Mouse (Mus musculus): Measurements from ENCODE around the gene Bloc1s3. TPM values are rescaled to one million over a fixed set of nuclear protein-coding genes. Genes with fewer than 3 reads are reported as not detected.

Gene Bloc1s3
- polyA plus RNA-seq (2015; fragmentation: Nextera tagmentation; extraction: Ambion mirVana) = 0.65 and 0.72 TPM in 2 replicates

DNA sequence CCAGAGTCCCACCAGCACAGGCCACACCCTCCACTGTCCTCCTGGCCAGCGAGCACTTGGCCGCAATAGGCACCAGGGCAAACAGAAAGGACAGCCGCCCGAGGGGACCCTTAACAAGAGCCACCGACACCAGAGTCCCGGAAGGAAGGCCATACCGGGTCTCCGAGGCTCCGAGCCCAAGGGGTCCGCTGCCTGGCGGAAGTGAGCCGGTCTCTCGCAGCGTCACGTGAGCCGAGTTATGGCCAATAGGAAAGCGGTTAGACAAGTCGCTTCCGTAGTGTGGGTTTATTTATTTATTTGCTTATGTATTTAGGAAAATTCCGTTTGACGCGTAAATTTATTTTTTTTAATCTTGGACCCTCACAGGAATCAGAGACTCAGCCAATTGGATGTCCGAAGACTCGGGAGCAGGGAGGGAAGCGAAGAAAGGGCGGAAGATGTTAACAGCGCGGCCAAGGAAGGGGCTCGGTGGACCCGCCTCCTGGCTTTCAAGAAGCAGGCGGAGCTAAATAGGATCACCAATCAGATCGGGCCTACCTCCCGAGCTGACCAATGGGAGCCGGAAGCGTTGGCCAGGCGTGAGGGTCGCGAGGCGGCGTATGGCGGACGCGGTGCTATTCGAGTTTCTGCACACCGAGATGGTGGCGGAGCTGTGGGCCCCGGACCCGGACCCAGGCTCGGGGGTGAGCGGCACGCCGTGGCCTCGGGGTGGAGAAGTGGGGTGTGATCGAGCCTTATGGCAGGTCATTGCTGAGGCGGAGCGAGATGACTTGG is at the start of gene Bloc1s3, which contains the start of gene Trappc6a:
TSS of gene Bloc1s3 (minus strand) at position 218 of the 774 bp plus-strand sequence.
TSS of gene Trappc6a (plus strand) at position 246 of the 774 bp plus-strand sequence.
- WGBS (ENCODE audit: insufficient replicate concordance) = under 1% methylated on average over 56 of the region's 56 CpGs
- Histone ChIP-seq H3K9me3 (replicated peaks; ENCODE audit: control insufficient read depth, low read length) (no peaks in the 10 kb centered on the region), H3K36me3 (ENCODE audit: control insufficient read depth, insufficient read depth) (no peaks in the 10 kb centered on the region), H3K4me2 (ENCODE audit: low read depth, low read length) (peak within 1 kb of the TSS; percentile 88), H3K9ac (ENCODE audit: low read depth, low read length) (peak within 1 kb of the TSS; percentile 86), H3K4me3 (ENCODE audit: low read depth, low read length) (peak within 1 kb of the TSS; percentile 83), H3K4me1 (ENCODE audit: control insufficient read depth, low read depth, low read length) (peaks cover 22% of the 10 kb centered on the region), H3K27ac (ENCODE audit: low read length) (peak within 1 kb of the TSS; percentile 85), H3K27me3 (ENCODE audit: control insufficient read depth, insufficient read depth, low read depth, low read length) (no peaks in the 10 kb centered on the region)
- peak; percentile 95 for ATAC-seq (ENCODE audit: low read depth)

DNA sequence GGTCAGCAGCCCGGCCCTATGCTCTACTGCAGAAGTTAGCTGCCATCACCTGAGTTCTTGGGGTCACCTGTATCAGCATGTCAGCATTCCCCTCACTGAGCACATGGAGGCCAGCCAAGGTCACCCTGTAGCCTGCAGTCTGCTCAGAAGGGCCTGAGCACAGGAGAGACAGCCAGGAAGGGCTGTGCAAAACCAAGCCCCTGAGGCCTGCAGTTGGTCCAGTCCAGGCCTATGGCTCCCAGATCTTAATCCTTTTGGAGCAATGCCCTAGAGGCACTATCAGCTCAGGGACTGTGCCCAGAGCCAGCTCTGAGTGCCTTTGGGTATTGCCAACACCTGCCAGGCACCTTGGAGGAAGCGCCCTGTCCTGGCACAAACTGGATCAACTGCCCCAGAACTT is 48.9 kb upstream of the Bloc1s3 start:
- H3K9ac ChIP-seq (ENCODE audit: low read depth, low read length) = peak overlapping the region; percentile 15; the same call in 1 of the 2 replicates
- ATAC-seq (ENCODE audit: low read depth) = no peak
- no peak overlapping the region for H3K4me2 ChIP-seq (ENCODE audit: low read depth, low read length)
- H3K27ac ChIP-seq (ENCODE audit: low read length) = no peak overlapping the region
- no peaks in the 10 kb centered on the region for H3K27me3 ChIP-seq (ENCODE audit: control insufficient read depth, insufficient read depth, low read depth, low read length)
- 96% methylated on average over 2 of the region's 2 CpGs for WGBS (ENCODE audit: insufficient replicate concordance)
- H3K9me3 ChIP-seq (replicated peaks; ENCODE audit: control insufficient read depth, low read length) = no peaks in the 10 kb centered on the region
- no peak overlapping the region for H3K4me3 ChIP-seq (ENCODE audit: low read depth, low read length)
- H3K4me1 ChIP-seq (ENCODE audit: control insufficient read depth, low read depth, low read length) = peaks cover 47% of the 10 kb centered on the region
- H3K36me3 ChIP-seq (ENCODE audit: control insufficient read depth, insufficient read depth) = peaks cover 9% of the 10 kb centered on the region

DNA sequence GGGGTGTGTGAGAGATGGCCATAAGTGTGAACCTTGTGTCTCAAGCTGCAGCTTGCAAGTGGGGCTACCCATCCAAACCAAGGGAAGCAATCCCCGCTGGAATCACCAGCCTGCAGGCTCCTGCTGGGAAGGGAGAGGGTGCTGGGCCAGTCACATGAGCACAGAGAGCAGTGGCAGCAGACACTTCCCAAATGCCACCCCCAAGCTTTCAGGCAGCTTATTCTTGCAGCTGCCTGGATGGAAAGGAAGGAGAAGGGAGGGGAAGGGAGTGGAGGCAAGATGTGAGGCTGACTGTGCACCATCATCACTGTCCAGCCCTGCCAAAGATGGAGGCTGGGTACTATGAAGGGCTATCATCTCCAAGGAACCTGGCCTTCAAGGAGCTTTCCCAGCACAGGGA is 46.0 kb upstream of the Bloc1s3 start:
- no peaks in the 10 kb centered on the region for H3K9me3 ChIP-seq (replicated peaks; ENCODE audit: control insufficient read depth, low read length)
- H3K27me3 ChIP-seq (ENCODE audit: control insufficient read depth, insufficient read depth, low read depth, low read length) = no peaks in the 10 kb centered on the region
- H3K27ac ChIP-seq (ENCODE audit: low read length) = no peak overlapping the region
- no peak overlapping the region for H3K4me2 ChIP-seq (ENCODE audit: low read depth, low read length)
- H3K9ac ChIP-seq (ENCODE audit: low read depth, low read length) = no peak overlapping the region
- 77% methylated on average over 1 of the region's 1 CpGs for WGBS (ENCODE audit: insufficient replicate concordance)
- peaks cover 9% of the 10 kb centered on the region for H3K36me3 ChIP-seq (ENCODE audit: control insufficient read depth, insufficient read depth)
- H3K4me3 ChIP-seq (ENCODE audit: low read depth, low read length) = no peak overlapping the region
- no peak for ATAC-seq (ENCODE audit: low read depth)
- peaks cover 40% of the 10 kb centered on the region for H3K4me1 ChIP-seq (ENCODE audit: control insufficient read depth, low read depth, low read length)

DNA sequence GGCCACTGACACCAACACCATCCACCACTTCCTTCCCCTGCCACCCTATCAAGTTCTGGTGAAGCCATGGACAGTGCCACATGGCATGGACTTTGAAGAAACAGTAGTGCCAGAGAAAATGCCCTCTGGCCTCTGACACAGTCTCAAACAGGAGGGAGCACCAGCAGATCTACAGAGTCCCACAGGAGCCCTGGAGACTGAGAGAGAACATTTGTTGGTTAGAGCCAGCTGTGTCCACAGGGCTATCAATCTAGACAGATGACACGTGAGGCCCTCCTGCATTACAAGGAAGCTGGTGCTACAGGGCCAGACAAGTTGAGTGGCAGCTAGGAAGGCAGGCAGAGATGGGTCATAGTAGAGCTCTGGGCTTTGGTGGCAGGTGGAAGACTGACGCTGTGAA is 44.3 kb upstream of the Bloc1s3 start:
- Histone ChIP-seq H3K36me3 (ENCODE audit: control insufficient read depth, insufficient read depth) (peaks cover 9% of the 10 kb centered on the region), H3K9me3 (replicated peaks; ENCODE audit: control insufficient read depth, low read length) (no peaks in the 10 kb centered on the region), H3K27me3 (ENCODE audit: control insufficient read depth, insufficient read depth, low read depth, low read length) (no peaks in the 10 kb centered on the region), H3K4me1 (ENCODE audit: control insufficient read depth, low read depth, low read length) (peaks cover 35% of the 10 kb centered on the region), H3K27ac (ENCODE audit: low read length) (no peak overlapping the region), H3K4me3 (ENCODE audit: low read depth, low read length) (no peak overlapping the region), H3K9ac (ENCODE audit: low read depth, low read length) (no peak overlapping the region), H3K4me2 (ENCODE audit: low read depth, low read length) (no peak overlapping the region)
- no peak for ATAC-seq (ENCODE audit: low read depth)
- 33% methylated on average over 2 of the region's 2 CpGs for WGBS (ENCODE audit: insufficient replicate concordance)

DNA sequence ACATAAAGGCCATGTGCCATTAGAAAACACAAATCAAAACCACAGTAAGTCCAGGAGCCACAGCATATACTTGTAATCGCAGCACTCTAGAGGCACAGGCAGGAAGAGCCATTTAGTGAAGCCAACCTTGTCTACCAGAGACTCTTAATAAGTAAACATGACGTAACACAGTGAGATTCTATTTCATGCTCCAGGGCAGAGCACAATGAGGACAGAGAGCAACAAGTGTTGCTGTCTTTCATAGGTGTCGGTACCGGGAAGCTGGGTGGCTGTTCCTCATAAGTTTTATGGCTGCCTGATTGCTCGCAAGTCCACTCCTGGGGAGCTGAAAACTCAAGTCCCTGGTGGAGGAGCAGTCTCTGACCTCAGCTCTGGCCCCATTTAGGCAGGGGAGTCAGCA is 43.5 kb upstream of the Bloc1s3 start:
- H3K4me2 ChIP-seq (ENCODE audit: low read depth, low read length) = no peak overlapping the region
- no peaks in the 10 kb centered on the region for H3K27me3 ChIP-seq (ENCODE audit: control insufficient read depth, insufficient read depth, low read depth, low read length)
- no peak overlapping the region for H3K4me3 ChIP-seq (ENCODE audit: low read depth, low read length)
- WGBS (ENCODE audit: insufficient replicate concordance) = 78% methylated on average over 5 of the region's 5 CpGs
- ATAC-seq (ENCODE audit: low read depth) = peak; percentile 43
- no peaks in the 10 kb centered on the region for H3K9me3 ChIP-seq (replicated peaks; ENCODE audit: control insufficient read depth, low read length)
- no peak overlapping the region for H3K9ac ChIP-seq (ENCODE audit: low read depth, low read length)
- H3K36me3 ChIP-seq (ENCODE audit: control insufficient read depth, insufficient read depth) = peaks cover 9% of the 10 kb centered on the region
- peaks cover 31% of the 10 kb centered on the region for H3K4me1 ChIP-seq (ENCODE audit: control insufficient read depth, low read depth, low read length)
- H3K27ac ChIP-seq (ENCODE audit: low read length) = 0 out of 2 replicates have a peak overlapping the region, but pooled peaks have one; percentile 6

DNA sequence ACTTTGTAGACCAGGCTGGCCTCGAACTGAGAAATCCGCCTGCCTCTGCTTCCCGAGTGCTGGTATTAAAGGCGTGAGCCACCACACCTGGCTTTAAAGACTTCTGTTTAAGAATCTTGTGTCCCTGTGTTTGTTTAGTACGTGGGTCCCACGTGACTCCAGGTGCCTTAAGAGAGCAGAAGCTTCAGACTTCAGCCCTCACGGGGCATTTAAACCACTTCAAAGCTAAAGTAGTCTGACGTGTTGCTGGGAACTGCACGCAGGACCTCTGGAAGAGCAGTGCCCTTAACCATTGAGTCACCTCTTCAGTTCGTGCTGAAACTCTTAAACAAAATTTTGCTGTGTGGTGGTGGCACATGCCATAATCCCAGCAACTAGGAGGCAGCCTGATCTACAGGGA is 41.2 kb upstream of the Bloc1s3 start:
- no peak overlapping the region for H3K4me2 ChIP-seq (ENCODE audit: low read depth, low read length)
- no peak overlapping the region for H3K4me3 ChIP-seq (ENCODE audit: low read depth, low read length)
- H3K9me3 ChIP-seq (replicated peaks; ENCODE audit: control insufficient read depth, low read length) = no peaks in the 10 kb centered on the region
- 82% methylated on average over 10 of the region's 10 CpGs for WGBS (ENCODE audit: insufficient replicate concordance)
- no peaks in the 10 kb centered on the region for H3K27me3 ChIP-seq (ENCODE audit: control insufficient read depth, insufficient read depth, low read depth, low read length)
- ATAC-seq (ENCODE audit: low read depth) = no peak
- H3K36me3 ChIP-seq (ENCODE audit: control insufficient read depth, insufficient read depth) = peaks cover 6% of the 10 kb centered on the region
- H3K27ac ChIP-seq (ENCODE audit: low read length) = no peak overlapping the region
- H3K4me1 ChIP-seq (ENCODE audit: control insufficient read depth, low read depth, low read length) = peaks cover 42% of the 10 kb centered on the region
- H3K9ac ChIP-seq (ENCODE audit: low read depth, low read length) = no peak overlapping the region

DNA sequence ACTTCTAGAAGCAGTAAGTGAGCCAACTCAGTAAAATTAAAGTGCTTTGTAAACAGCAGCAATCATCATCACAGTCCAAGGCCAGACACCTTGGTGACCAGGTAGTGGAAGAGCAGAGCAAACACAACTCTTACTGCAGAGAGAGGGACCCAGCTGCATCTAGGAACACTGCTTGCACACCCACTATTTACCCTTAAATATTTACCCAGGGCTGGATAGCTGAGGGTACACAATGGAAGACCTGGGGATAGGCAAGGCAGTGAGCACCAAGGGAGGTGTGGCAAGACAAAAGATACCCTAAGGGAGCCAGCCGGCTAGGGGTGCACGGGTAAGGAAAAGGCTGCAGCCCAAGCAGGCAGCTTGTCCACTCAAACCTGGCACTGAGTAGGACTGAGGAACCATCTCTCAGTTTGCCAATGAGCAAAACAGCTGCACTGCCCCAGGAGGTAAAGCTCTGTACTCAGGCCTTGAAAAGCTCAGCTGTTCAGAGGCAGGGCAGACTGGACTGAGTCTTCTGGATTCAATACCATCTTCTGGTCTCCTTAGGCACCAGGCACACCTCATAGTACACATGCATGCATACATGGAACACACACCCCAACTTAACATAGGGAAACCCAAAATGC is 39.3 kb upstream of the Bloc1s3 start:
- no peak overlapping the region; the same call in 1 of the 2 replicates for H3K4me2 ChIP-seq (ENCODE audit: low read depth, low read length)
- H3K9ac ChIP-seq (ENCODE audit: low read depth, low read length) = no peak overlapping the region; the same call in 1 of the 2 replicates
- no peaks in the 10 kb centered on the region for H3K27me3 ChIP-seq (ENCODE audit: control insufficient read depth, insufficient read depth, low read depth, low read length)
- H3K27ac ChIP-seq (ENCODE audit: low read length) = peak overlapping the region; percentile 58
- H3K36me3 ChIP-seq (ENCODE audit: control insufficient read depth, insufficient read depth) = no peaks in the 10 kb centered on the region
- no peak overlapping the region for H3K4me3 ChIP-seq (ENCODE audit: low read depth, low read length)
- WGBS (ENCODE audit: insufficient replicate concordance) = 73% methylated on average over 2 of the region's 2 CpGs
- peaks cover 43% of the 10 kb centered on the region for H3K4me1 ChIP-seq (ENCODE audit: control insufficient read depth, low read depth, low read length)
- peak; percentile 80 for ATAC-seq (ENCODE audit: low read depth)
- no peaks in the 10 kb centered on the region for H3K9me3 ChIP-seq (replicated peaks; ENCODE audit: control insufficient read depth, low read length)

DNA sequence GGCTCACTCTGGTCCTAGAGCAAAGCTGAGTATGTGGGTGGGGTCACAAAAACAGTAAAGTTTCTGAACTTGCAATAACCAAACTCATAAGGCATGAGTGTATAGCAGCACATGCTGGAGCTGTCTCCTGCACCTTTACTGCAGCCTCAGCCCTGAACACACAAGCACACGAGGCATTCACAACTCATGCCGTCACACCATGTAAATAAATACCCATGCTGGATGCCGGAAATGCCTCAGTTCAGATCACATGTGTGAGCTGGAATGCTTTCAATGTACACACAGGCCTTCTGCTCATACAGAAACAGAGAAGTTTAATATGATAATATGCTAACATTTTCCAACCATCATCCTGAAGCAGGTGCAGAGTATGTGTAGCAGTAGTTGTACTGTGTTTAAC is 37.8 kb upstream of the Bloc1s3 start:
- Histone ChIP-seq H3K4me1 (ENCODE audit: control insufficient read depth, low read depth, low read length) (peaks cover 38% of the 10 kb centered on the region), H3K4me3 (ENCODE audit: low read depth, low read length) (no peak overlapping the region), H3K9me3 (replicated peaks; ENCODE audit: control insufficient read depth, low read length) (no peaks in the 10 kb centered on the region), H3K27me3 (ENCODE audit: control insufficient read depth, insufficient read depth, low read depth, low read length) (no peaks in the 10 kb centered on the region), H3K27ac (ENCODE audit: low read length) (0 out of 2 replicates have a peak overlapping the region, but pooled peaks have one; percentile 9), H3K4me2 (ENCODE audit: low read depth, low read length) (no peak overlapping the region), H3K9ac (ENCODE audit: low read depth, low read length) (no peak overlapping the region), H3K36me3 (ENCODE audit: control insufficient read depth, insufficient read depth) (no peaks in the 10 kb centered on the region)
- no peak for ATAC-seq (ENCODE audit: low read depth)
- 62% methylated on average over 3 of the region's 3 CpGs for WGBS (ENCODE audit: insufficient replicate concordance)

DNA sequence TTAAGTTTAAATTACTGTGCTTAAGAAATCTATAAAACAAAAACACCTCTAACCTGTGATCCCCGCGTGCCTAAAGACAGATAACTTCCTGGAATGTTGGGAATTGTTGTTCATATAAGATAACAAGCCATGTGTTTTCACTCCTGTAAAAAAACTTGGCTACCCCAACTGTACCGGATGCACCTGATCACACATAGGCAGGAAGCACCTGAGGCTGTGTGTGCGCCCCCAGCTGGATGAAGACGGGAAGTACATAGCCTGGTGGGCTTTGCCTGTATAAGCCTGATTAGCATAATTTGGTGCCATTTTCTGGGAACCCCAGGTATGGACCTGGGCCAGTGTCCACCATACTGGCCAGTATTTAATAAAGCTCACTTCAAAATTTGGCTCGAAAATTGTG is 35.4 kb upstream of the Bloc1s3 start:
- Histone ChIP-seq H3K4me2 (ENCODE audit: low read depth, low read length) (no peak overlapping the region), H3K27ac (ENCODE audit: low read length) (no peak overlapping the region), H3K4me1 (ENCODE audit: control insufficient read depth, low read depth, low read length) (peaks cover 32% of the 10 kb centered on the region), H3K9ac (ENCODE audit: low read depth, low read length) (no peak overlapping the region), H3K4me3 (ENCODE audit: low read depth, low read length) (no peak overlapping the region), H3K36me3 (ENCODE audit: control insufficient read depth, insufficient read depth) (no peaks in the 10 kb centered on the region), H3K9me3 (replicated peaks; ENCODE audit: control insufficient read depth, low read length) (no peaks in the 10 kb centered on the region), H3K27me3 (ENCODE audit: control insufficient read depth, insufficient read depth, low read depth, low read length) (no peaks in the 10 kb centered on the region)
- no peak for ATAC-seq (ENCODE audit: low read depth)
- 46% methylated on average over 6 of the region's 6 CpGs for WGBS (ENCODE audit: insufficient replicate concordance)

Measured in liver, embryonic 16.5 days (tissue).